In genomic region chr17:63070161-63070761, GRCm38 (mm10) we compare ENCODE assay signal across 15 mouse cellular contexts.
DNase-seq lines count a peak whose midpoint lies in the region; ATAC-seq and TF ChIP-seq lines count a peak whose summit lies in the region.
"Had no signal": no experiment of that assay in that cellular context is flagged by ENCODE, and none has a peak within 500 bp of the region (broad histone marks: within the 10 kb centered on the region; RNA-seq: fewer than 3 reads in every experiment).

No protein-coding gene starts in this region.

- ATAC-seq in forebrain, embryonic 12.5 days (ENCODE audit: low FRiP score) = peak; percentile 59
- peak; percentile 38; the same call in 1 of the 2 replicates for ATAC-seq in hindbrain, embryonic 15.5 days (ENCODE audit: low FRiP score, low read depth)
- ATAC-seq in midbrain, postnatal 0 days (ENCODE audit: low FRiP score) = peak; percentile 36; the same call in 1 of the 2 replicates
- ATAC-seq: intestine, postnatal 0 days had no signal

- H3K36me3 ChIP-seq in heart, embryonic 10.5 days = no peaks in the 10 kb centered on the region
- H3K36me3 ChIP-seq in forebrain, embryonic 12.5 days (replicated peaks) = no peaks in the 10 kb centered on the region
- H3K36me3 ChIP-seq in hindbrain, embryonic 15.5 days = no peaks in the 10 kb centered on the region
- H3K36me3 ChIP-seq in midbrain, postnatal 0 days (ENCODE audit: insufficient read depth, low read length) = no peaks in the 10 kb centered on the region

- WGBS in heart, embryonic 10.5 days = 81% methylated on average over 5 of the region's 5 CpGs
- 42% methylated on average over 5 of the region's 5 CpGs for WGBS in forebrain, embryonic 12.5 days
- WGBS in hindbrain, embryonic 15.5 days = 18% methylated on average over 5 of the region's 5 CpGs
- 25% methylated on average over 5 of the region's 5 CpGs for WGBS in midbrain, postnatal 0 days

- no peak overlapping the region for H3K4me2 ChIP-seq in forebrain, embryonic 12.5 days
- no peak overlapping the region for H3K4me2 ChIP-seq in hindbrain, embryonic 15.5 days
- no peak overlapping the region for H3K4me2 ChIP-seq in midbrain, postnatal 0 days (ENCODE audit: low read depth, low read length, poor library complexity, severe bottlenecking)

- peak; percentile 25 to 27 for DNase-seq in heart, postnatal 10 days
- no peak for DNase-seq in heart, embryonic 10.5 days (ENCODE audit: low spot score)
- DNase-seq in midbrain, postnatal 0 days (ENCODE audit: low spot score) = no peak
- DNase-seq in cerebellum, adult 9-11 months = no peak
- DNase-seq in kidney, postnatal 25 days = no peak
- no peak for DNase-seq in layer of hippocampus, postnatal 10 days (ENCODE audit: low spot score in 2 of 2)
- DNase-seq: cerebellum, postnatal 25 days; gastrocnemius, postnatal 10 days; kidney, postnatal 4 days; lung, adult 2 months; thymus, postnatal 25 days had no signal

- intact Hi-C loops in heart, postnatal 10 days (cut with DNase I) = no loop called here

- no peaks in the 10 kb centered on the region for H3K9me3 ChIP-seq in heart, embryonic 10.5 days
- no peaks in the 10 kb centered on the region for H3K9me3 ChIP-seq in forebrain, embryonic 12.5 days
- H3K9me3 ChIP-seq in hindbrain, embryonic 15.5 days = no peaks in the 10 kb centered on the region
- no peaks in the 10 kb centered on the region for H3K9me3 ChIP-seq in midbrain, postnatal 0 days (ENCODE audit: low read length)

- TF ChIP-seq CTCF in midbrain, postnatal 0 days (IDR thresholded peaks at IDR 0.05) = no peak

- H3K27me3 ChIP-seq in heart, embryonic 10.5 days (ENCODE audit: insufficient read depth, poor library complexity, severe bottlenecking) = no peaks in the 10 kb centered on the region
- no peaks in the 10 kb centered on the region for H3K27me3 ChIP-seq in forebrain, embryonic 12.5 days
- no peaks in the 10 kb centered on the region for H3K27me3 ChIP-seq in hindbrain, embryonic 15.5 days
- no peaks in the 10 kb centered on the region for H3K27me3 ChIP-seq in midbrain, postnatal 0 days (ENCODE audit: insufficient read depth, low read length)

- H3K9ac ChIP-seq in forebrain, embryonic 12.5 days = no peak overlapping the region
- H3K9ac ChIP-seq in hindbrain, embryonic 15.5 days = no peak overlapping the region
- H3K9ac ChIP-seq in midbrain, postnatal 0 days (replicated peaks; ENCODE audit: low read length, poor library complexity, severe bottlenecking) = no peak overlapping the region

- H3K27ac ChIP-seq in heart, embryonic 10.5 days = no peak overlapping the region
- 0 out of 2 replicates have a peak overlapping the region, but pooled peaks have one; percentile 26 for H3K27ac ChIP-seq in forebrain, embryonic 12.5 days
- no peak overlapping the region for H3K27ac ChIP-seq in hindbrain, embryonic 15.5 days (replicated peaks)
- H3K27ac ChIP-seq in midbrain, postnatal 0 days (ENCODE audit: low read depth, low read length) = no peak overlapping the region
- H3K27ac ChIP-seq: left cerebral cortex, adult 2 months had no signal

- no peak overlapping the region for H3K4me3 ChIP-seq in heart, embryonic 10.5 days
- H3K4me3 ChIP-seq in forebrain, embryonic 12.5 days (replicated peaks) = no peak overlapping the region
- no peak overlapping the region for H3K4me3 ChIP-seq in hindbrain, embryonic 15.5 days
- H3K4me3 ChIP-seq in midbrain, postnatal 0 days (ENCODE audit: low read depth, low read length) = no peak overlapping the region
- H3K4me3 ChIP-seq: left cerebral cortex, adult 2 months had no signal

- peaks cover 16% of the 10 kb centered on the region; the same call in 1 of the 2 replicates for H3K4me1 ChIP-seq in heart, embryonic 10.5 days
- peaks cover 33% of the 10 kb centered on the region for H3K4me1 ChIP-seq in forebrain, embryonic 12.5 days
- peaks cover 14% of the 10 kb centered on the region for H3K4me1 ChIP-seq in hindbrain, embryonic 15.5 days (replicated peaks)
- H3K4me1 ChIP-seq in midbrain, postnatal 0 days (ENCODE audit: insufficient read depth, low read length) = peaks cover 3% of the 10 kb centered on the region; the same call in 1 of the 2 replicates

Comparison
In these comparisons a context has a peak if more than half of its experiments do, and no peak if none do; other contexts are left out.
1. DNase-seq: peak in heart, postnatal 10 days (2 of 2); none in heart, embryonic 10.5 days (single experiment), midbrain, postnatal 0 days (single experiment), cerebellum, adult 9-11 months (single experiment), kidney, postnatal 25 days (0 of 2) and layer of hippocampus, postnatal 10 days (0 of 2).
2. Peak in every context shown above with its lines, with median percentiles within 50 percentile points of each other: ATAC-seq.